Mouse (Mus musculus): ENCODE results near the gene Ptprf. TPM values are rescaled to one million over a fixed set of nuclear protein-coding genes. Genes with fewer than 3 reads are reported as not detected.
A peak's percentile ranks its signal among the peaks of the same experiment; 100 is the strongest.

The Ptprf gene
- polyA plus RNA-seq, 1 experiment = 165 TPM

DNA sequence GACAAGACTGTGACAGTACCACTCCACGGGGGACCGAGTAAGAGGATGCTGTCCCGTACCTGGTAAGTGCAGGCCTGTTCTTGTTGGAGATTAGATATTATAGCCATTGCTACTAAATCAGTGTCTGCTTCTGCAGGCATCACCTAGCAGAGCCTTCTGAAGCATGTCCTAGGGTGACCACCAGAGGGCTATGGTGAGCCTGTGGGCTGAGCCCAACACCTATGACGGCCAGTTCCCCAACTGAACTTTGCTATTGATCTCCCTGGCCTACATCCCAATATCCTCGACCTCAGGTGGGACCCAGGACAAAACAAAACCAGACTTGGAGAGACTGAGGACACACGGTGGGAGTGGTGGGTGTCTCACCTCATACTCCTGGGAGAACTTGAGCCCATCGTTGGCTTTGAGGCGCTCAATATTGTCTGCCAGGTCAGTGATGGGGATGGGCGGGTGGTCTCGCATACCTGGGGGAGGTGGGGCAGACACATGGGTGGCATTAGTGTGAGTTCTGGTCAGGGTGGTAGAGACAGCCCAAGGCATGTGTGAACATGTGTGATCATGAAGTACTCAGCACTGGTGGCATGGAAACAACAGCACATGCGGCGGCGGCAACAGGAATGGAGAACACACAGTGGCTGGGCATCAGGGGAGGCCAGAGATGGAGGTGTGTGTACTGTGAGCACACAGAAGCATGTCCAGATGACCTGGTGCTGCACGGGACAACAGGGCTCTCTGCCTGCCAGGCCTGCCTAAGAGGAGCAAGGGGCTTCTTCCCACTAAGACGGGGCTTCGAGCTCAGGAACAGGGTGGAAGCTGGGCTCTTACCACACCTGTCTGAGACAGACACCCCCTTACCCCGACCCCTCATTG is 74.2 kb downstream of the Ptprf start:
- Histone ChIP-seq H3K4me3 (ENCODE audit: control insufficient read depth, insufficient read depth, low read length) (no peak overlapping the region), H3K27me3 (ENCODE audit: control insufficient read depth, insufficient read depth, low read length) (no peaks in the 10 kb centered on the region), H3K36me3 (ENCODE audit: control insufficient read depth, insufficient read depth, low read length) (peaks cover 28% of the 10 kb centered on the region), H3K4me1 (replicated peaks; ENCODE audit: control insufficient read depth, insufficient read depth, low read length) (no peaks in the 10 kb centered on the region), H3K27ac (ENCODE audit: control insufficient read depth, insufficient read depth, low read length) (no peak overlapping the region)
- TF ChIP-seq CTCF (IDR thresholded peaks at IDR 0.05; ENCODE audit: borderline replicate concordance, control insufficient read depth, extremely low read depth, insufficient read depth, low read length, poor library complexity) (peak; percentile 74; the same call in 1 of the 2 replicates), POLR2A (IDR thresholded peaks at IDR 0.05; ENCODE audit: control insufficient read depth, extremely low read depth, insufficient read depth, low read length, poor library complexity) (no peak)
- peak; percentile 80 for DNase-seq
- WGBS = 83% methylated on average over 17 of the region's 17 CpGs

DNA sequence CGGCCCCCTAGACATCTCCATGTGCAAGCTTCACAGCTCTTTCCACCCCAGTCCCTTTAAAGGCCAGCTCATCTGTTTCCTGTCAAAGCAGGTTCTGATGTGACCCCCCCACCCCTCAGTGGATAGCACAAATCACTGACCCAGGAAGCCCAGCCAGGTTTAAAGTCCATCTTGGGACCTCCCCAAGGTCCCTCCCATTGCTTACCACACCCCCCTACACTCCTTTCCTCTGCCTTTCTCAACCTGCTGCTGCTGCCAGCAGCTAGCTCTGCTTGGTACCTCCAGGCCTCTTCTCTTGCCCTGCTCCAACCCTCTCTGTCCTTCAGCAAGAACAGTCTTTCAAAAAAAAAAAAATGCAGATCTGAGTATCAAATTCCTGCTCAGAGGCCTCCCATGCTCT is 76.3 kb downstream of the Ptprf start:
- 96% methylated on average over 1 of the region's 1 CpGs for WGBS
- TF ChIP-seq POLR2A (IDR thresholded peaks at IDR 0.05; ENCODE audit: control insufficient read depth, extremely low read depth, insufficient read depth, low read length, poor library complexity) (no peak), CTCF (IDR thresholded peaks at IDR 0.05; ENCODE audit: borderline replicate concordance, control insufficient read depth, extremely low read depth, insufficient read depth, low read length, poor library complexity) (no peak)
- Histone ChIP-seq H3K27me3 (ENCODE audit: control insufficient read depth, insufficient read depth, low read length) (no peaks in the 10 kb centered on the region), H3K27ac (ENCODE audit: control insufficient read depth, insufficient read depth, low read length) (no peak overlapping the region), H3K36me3 (ENCODE audit: control insufficient read depth, insufficient read depth, low read length) (peaks cover 34% of the 10 kb centered on the region), H3K4me1 (replicated peaks; ENCODE audit: control insufficient read depth, insufficient read depth, low read length) (no peaks in the 10 kb centered on the region), H3K4me3 (ENCODE audit: control insufficient read depth, insufficient read depth, low read length) (no peak overlapping the region)
- no peak for DNase-seq

DNA sequence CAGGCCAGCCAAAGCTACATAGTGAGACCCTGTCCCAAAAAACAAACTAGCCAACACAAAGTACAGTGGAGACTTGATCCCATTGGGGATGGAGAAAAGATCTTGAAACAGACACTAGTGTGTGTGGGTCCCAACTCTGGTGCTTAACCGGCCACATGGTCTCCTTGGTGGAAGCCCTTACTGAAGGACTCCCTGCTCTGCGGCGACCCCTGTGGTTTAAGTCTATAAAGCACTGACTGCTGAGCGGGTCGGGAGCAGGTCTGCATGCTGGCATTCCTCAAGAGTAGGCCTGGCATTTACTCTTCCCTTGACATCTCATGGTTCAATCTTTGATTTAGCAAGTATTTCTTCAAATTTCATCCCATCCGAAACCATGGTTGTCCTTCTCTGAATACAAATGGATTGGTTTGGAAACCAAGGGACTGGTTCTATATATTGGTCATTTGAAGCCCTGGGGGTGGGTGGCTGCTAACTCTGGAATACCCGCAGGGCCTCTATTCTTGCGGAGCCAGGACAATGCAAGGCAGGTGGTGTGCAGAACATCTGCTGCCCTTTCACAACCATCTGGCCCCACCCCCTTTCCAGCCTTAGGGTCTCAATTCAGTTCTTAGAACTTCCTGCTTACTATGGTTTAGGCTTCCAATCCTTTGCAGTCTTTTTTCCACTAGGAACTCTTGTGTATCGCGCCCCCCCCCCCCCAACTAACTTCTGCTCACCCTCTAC is 84.1 kb downstream of the Ptprf start:
- H3K27me3 ChIP-seq (ENCODE audit: control insufficient read depth, insufficient read depth, low read length) = no peaks in the 10 kb centered on the region
- peak; percentile 18 for DNase-seq
- no peaks in the 10 kb centered on the region for H3K4me1 ChIP-seq (replicated peaks; ENCODE audit: control insufficient read depth, insufficient read depth, low read length)
- H3K27ac ChIP-seq (ENCODE audit: control insufficient read depth, insufficient read depth, low read length) = no peak overlapping the region
- TF ChIP-seq POLR2A (IDR thresholded peaks at IDR 0.05; ENCODE audit: control insufficient read depth, extremely low read depth, insufficient read depth, low read length, poor library complexity) = no peak
- no peak for TF ChIP-seq CTCF (IDR thresholded peaks at IDR 0.05; ENCODE audit: borderline replicate concordance, control insufficient read depth, extremely low read depth, insufficient read depth, low read length, poor library complexity)
- H3K36me3 ChIP-seq (ENCODE audit: control insufficient read depth, insufficient read depth, low read length) = peaks cover 32% of the 10 kb centered on the region
- H3K4me3 ChIP-seq (ENCODE audit: control insufficient read depth, insufficient read depth, low read length) = no peak overlapping the region
- 90% methylated on average over 9 of the region's 10 CpGs for WGBS

DNA sequence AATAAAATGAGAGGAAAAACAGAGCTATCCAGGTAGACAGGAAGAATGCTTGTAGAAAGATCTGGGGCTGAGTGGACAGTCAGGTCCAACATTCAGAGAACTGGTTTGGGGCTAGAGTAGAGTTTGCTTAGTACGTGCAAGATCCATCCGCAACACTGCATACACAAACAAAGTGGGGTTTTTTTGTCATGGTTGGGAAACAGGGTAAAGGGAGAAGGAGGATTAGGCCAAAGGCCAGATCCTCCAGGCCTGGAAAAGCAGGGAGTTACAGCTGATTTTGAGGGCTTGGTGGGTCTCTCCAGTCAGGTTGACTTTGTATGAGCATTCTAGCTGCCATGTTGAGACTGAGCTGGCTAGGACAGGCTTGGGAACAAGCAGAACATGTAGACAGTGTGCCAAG is 85.3 kb downstream of the Ptprf start:
- no peak overlapping the region for H3K27ac ChIP-seq (ENCODE audit: control insufficient read depth, insufficient read depth, low read length)
- no peak for TF ChIP-seq POLR2A (IDR thresholded peaks at IDR 0.05; ENCODE audit: control insufficient read depth, extremely low read depth, insufficient read depth, low read length, poor library complexity)
- TF ChIP-seq CTCF (IDR thresholded peaks at IDR 0.05; ENCODE audit: borderline replicate concordance, control insufficient read depth, extremely low read depth, insufficient read depth, low read length, poor library complexity) = no peak
- H3K27me3 ChIP-seq (ENCODE audit: control insufficient read depth, insufficient read depth, low read length) = no peaks in the 10 kb centered on the region
- H3K4me3 ChIP-seq (ENCODE audit: control insufficient read depth, insufficient read depth, low read length) = no peak overlapping the region
- WGBS = 87% methylated on average over 2 of the region's 2 CpGs
- peaks cover 21% of the 10 kb centered on the region for H3K36me3 ChIP-seq (ENCODE audit: control insufficient read depth, insufficient read depth, low read length)
- no peak for DNase-seq
- H3K4me1 ChIP-seq (replicated peaks; ENCODE audit: control insufficient read depth, insufficient read depth, low read length) = no peaks in the 10 kb centered on the region

GRCm38 (mm10) chr4:118199093-118199492 is 92.1 kb downstream of the Ptprf start:
- no peak overlapping the region for H3K27ac ChIP-seq (ENCODE audit: control insufficient read depth, insufficient read depth, low read length)

DNA sequence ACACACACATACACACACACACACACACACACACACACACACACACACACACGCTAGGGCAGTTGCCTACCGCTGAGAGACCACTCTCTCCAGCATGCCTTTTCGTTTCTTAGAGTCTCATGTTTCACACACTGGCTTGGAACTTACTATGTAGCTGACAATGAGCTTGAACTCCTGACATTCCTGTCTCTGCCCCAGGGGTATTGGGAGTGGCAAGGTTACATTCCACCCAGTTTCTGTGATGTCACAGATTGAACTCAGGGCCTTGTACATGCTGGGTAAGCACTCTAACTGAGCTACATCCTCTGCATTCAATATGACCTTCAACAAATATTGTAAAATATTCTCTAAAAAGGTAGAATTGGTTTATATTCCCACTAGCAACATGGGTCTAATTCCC is 92.6 kb downstream of the Ptprf start:
- 87% methylated on average over 3 of the region's 3 CpGs for WGBS
- no peaks in the 10 kb centered on the region for H3K36me3 ChIP-seq (ENCODE audit: control insufficient read depth, insufficient read depth, low read length)
- DNase-seq = no peak
- H3K27me3 ChIP-seq (ENCODE audit: control insufficient read depth, insufficient read depth, low read length) = no peaks in the 10 kb centered on the region
- TF ChIP-seq CTCF (IDR thresholded peaks at IDR 0.05; ENCODE audit: borderline replicate concordance, control insufficient read depth, extremely low read depth, insufficient read depth, low read length, poor library complexity) = no peak
- TF ChIP-seq POLR2A (IDR thresholded peaks at IDR 0.05; ENCODE audit: control insufficient read depth, extremely low read depth, insufficient read depth, low read length, poor library complexity) = no peak
- no peak overlapping the region for H3K4me3 ChIP-seq (ENCODE audit: control insufficient read depth, insufficient read depth, low read length)
- H3K4me1 ChIP-seq (replicated peaks; ENCODE audit: control insufficient read depth, insufficient read depth, low read length) = no peaks in the 10 kb centered on the region
- H3K27ac ChIP-seq (ENCODE audit: control insufficient read depth, insufficient read depth, low read length) = no peak overlapping the region

More at GRCm38 (mm10) chr4:118199093-118199492, 92.1 kb downstream of the Ptprf start:
- H3K4me1 ChIP-seq (replicated peaks; ENCODE audit: control insufficient read depth, insufficient read depth, low read length) = no peaks in the 10 kb centered on the region
- TF ChIP-seq POLR2A (IDR thresholded peaks at IDR 0.05; ENCODE audit: control insufficient read depth, extremely low read depth, insufficient read depth, low read length, poor library complexity) (no peak), CTCF (IDR thresholded peaks at IDR 0.05; ENCODE audit: borderline replicate concordance, control insufficient read depth, extremely low read depth, insufficient read depth, low read length, poor library complexity) (no peak)
- DNase-seq = no peak
- no peaks in the 10 kb centered on the region for H3K27me3 ChIP-seq (ENCODE audit: control insufficient read depth, insufficient read depth, low read length)
- no peak overlapping the region for H3K4me3 ChIP-seq (ENCODE audit: control insufficient read depth, insufficient read depth, low read length)
- no peaks in the 10 kb centered on the region for H3K36me3 ChIP-seq (ENCODE audit: control insufficient read depth, insufficient read depth, low read length)
- WGBS = 95% methylated on average over 2 of the region's 2 CpGs

Measured in thymus, adult 2 months (tissue).